Mouse (Mus musculus): ENCODE measurements around the gene Vapb.

The Vapb gene

DNA sequence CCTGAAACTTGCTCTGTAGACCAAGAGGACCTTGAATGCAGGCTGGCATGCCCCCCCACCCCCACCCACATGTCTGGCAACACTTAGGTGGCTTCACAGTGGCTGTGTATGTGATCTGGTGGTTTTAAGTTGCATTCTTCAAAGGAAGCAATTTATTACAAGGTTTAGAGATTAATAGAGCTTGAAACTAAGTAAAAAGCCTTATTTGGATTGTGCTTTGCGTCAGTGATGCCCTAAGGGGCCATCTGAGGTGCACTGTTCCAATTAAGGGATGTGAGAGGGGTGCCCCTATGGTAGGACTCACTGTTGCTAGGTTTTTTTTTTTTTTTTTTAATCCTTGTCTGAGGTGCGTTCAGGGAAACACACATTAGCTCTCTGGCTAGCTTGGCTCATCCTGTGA lies 2.9 kb upstream of the Vapb start:
- DNase-seq (ENCODE audit: low spot score in 2 of 2): no peak

- DNase-seq (ENCODE audit: low spot score in 2 of 2): no peak
These were observed 921 bp downstream of the Vapb start for GRCm38 (mm10) chr2:173738232-173738631.

DNA sequence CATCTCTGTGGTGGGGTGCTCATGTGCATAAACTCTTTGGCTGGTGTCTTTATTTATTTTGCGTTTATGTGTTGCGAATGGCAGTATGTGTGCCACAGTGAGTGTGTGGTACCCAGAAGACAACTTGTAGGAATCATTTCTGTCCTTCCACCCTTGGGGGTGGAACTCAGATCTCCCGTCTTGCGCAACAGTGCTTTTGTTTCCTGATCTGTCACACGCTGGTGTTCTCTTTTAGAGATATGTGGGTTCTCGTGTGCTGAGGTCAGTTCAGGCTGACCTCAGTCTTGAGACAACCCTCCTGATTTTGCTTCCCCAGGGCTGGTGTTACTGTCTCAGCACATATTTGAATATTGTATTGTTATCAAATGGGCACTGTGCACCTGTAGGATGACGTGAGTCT lies 1.8 kb downstream of the Vapb start:
- no peak for DNase-seq (ENCODE audit: low spot score in 2 of 2)

GRCm38 (mm10) chr2:173742090-173742489 lies 4.8 kb downstream of the Vapb start:
- no peak for DNase-seq (ENCODE audit: low spot score in 2 of 2)

- DNase-seq (ENCODE audit: low spot score in 2 of 2): no peak
These were observed 5.4 kb downstream of the Vapb start for GRCm38 (mm10) chr2:173742744-173743143.

DNA sequence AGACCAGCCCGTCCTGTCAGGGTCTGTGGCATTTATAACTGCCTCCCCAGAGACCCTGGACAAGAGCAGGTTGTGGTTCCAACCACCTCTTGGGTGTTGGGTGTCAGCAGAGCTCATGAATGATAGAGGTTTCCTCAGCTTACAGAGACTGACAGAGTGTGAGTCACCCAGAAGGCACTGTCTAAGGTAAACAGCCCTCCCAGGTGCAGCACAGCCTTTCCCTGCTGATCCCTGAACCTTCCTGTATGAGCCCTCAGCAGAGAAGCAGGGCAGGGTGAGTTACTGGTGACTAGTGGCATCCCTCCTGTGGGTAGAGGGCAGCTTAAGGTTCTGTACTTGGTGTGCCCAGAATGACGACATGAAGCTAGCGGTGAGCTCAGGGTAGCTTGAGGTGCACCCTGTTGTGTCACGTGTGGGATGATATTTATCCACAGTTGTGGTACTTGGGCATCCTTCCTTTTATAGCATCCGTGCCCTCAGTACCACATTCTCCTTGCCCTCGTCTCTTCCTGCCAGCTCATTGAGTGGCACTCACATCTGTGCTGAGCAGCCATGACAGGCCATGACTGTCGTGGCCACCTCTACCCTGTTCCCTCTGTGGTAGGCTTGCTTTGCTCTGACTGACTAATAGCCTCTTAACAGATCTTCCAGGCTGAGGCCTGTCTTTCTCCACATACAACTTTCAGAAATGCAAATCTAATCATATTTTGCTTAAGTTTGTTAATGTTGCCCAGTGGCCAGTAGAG lies 6.9 kb downstream of the Vapb start:
- DNase-seq (ENCODE audit: low spot score in 2 of 2): no peak

GRCm38 (mm10) chr2:173748961-173749659 lies 11.8 kb downstream of the Vapb start:
- no peak for DNase-seq (ENCODE audit: low spot score in 2 of 2)

- no peak for DNase-seq (ENCODE audit: low spot score in 2 of 2)
These were observed 18.3 kb downstream of the Vapb start for GRCm38 (mm10) chr2:173755433-173756144.

- DNase-seq (ENCODE audit: low spot score in 2 of 2): no peak
These were observed 20.4 kb downstream of the Vapb start for GRCm38 (mm10) chr2:173757624-173758155.

DNA sequence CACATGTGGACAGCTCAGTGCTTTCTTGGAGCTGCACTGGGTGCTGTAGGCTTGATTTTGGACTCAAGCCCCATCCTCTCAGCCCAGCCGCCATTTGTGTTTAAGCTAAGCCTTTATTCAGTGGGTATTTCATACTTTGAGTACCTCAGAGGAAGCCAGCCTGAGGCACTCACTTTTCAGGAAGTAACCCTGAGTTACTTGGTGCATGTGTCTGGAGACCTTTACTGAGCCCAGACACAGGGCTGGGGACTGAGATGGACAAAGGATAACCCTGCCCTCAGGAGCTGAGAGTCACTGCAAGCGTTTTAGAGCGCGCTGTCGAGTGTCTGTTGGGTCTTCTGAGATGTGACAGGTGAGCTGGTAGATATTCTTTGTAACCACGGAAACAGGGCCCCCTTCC lies 23.3 kb downstream of the Vapb start:
- no peak for DNase-seq (ENCODE audit: low spot score in 2 of 2)

DNA sequence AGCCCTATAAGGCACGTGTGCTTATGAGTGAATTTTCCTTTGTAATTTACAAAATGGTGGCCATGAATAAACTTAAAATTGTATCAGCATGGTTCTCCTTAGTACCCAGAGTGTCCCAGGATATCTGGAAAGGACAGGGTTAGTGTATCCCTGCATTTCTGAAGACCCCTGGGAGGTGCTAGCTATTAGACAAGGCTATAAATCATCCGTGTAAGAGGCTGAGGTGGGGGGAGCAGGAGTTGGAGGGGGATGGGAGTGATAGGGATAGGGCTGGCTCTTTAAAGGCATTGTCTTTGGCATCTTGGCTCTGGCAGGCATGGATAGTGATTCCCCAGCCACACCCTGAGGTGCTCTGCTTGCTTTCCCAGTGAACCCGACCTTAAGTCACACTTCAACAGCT lies 27.3 kb downstream of the Vapb start:
- no peak for DNase-seq (ENCODE audit: low spot score in 2 of 2)

GRCm38 (mm10) chr2:173767959-173768595 lies 30.8 kb downstream of the Vapb start:
- no peak for DNase-seq (ENCODE audit: low spot score in 2 of 2)

- DNase-seq (ENCODE audit: low spot score in 2 of 2): no peak
These were observed 31.9 kb downstream of the Vapb start for GRCm38 (mm10) chr2:173769183-173769582.

DNA sequence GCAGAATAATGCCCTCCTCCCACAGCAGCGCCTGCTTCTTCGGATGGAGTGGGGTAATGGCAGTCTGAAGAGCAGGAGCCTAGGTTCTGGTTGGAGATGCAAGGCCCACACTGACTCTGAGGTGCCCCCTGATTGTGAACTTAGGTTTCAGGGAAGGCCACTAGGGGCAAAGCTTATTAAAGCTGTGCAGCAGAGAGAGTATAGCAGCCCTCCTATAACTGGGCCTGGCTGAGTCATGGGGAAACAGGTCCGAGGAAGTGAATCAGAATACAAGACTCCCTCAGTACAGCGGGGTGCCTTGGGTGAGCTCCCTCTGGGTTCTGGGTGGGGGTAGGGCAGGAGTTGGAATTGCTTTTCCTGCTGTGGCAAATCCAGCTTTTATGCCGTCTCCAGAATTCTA lies 33.3 kb downstream of the Vapb start:
- no peak for DNase-seq (ENCODE audit: low spot score in 2 of 2)

- no peak for DNase-seq (ENCODE audit: low spot score in 2 of 2)
These were observed 34.4 kb downstream of the Vapb start for GRCm38 (mm10) chr2:173771706-173772105.

DNA sequence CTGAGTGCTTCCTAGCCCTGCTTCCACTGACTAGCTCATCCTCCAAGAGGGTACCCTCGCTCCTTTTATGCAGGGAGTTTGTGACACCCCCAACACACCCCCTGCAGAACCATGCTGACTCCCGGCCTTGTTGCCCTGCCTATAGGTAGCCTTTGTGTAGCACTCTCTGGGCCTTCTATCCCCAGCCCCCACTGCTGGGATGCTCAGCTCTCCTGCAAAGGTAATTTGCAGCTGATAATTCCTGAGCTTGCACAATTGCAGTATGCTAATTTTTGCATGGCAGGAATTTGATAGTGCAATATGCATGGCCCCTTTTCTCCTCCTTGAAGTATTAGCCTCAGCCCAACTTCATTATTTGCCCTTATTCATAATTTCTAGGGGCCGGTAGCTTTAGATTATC lies 38.2 kb downstream of the Vapb start:
- DNase-seq (ENCODE audit: low spot score in 2 of 2): no peak

GRCm38 (mm10) chr2:173776108-173776507 lies 38.8 kb downstream of the Vapb start:
- DNase-seq (ENCODE audit: low spot score in 2 of 2): no peak

GRCm38 (mm10) chr2:173780931-173781330 lies 43.6 kb downstream of the Vapb start:
- no peak for DNase-seq (ENCODE audit: low spot score in 2 of 2)

GRCm38 (mm10) chr2:173784366-173784765 lies 47.1 kb downstream of the Vapb start:
- no peak for DNase-seq (ENCODE audit: low spot score in 2 of 2)

DNA sequence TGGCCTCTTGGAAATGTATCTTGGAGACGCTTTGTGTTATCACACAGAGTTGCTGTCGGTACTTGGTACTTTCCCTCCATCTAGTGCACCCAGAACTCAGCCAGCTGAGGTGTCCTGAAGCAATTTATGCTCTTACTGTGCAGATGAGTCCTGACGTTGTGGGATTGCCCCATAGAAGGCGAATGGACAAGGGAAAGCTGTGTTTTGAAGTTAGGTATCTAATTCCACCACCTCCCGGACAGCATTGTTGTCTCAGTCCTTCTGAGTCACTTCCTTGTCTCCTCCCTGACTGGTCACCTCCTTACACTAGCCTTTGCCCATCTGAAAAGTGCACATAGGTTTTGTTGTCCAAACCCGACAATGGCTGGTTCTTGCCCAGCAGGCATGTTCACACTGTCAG lies 47.6 kb downstream of the Vapb start:
- no peak for DNase-seq (ENCODE audit: low spot score in 2 of 2)

DNA sequence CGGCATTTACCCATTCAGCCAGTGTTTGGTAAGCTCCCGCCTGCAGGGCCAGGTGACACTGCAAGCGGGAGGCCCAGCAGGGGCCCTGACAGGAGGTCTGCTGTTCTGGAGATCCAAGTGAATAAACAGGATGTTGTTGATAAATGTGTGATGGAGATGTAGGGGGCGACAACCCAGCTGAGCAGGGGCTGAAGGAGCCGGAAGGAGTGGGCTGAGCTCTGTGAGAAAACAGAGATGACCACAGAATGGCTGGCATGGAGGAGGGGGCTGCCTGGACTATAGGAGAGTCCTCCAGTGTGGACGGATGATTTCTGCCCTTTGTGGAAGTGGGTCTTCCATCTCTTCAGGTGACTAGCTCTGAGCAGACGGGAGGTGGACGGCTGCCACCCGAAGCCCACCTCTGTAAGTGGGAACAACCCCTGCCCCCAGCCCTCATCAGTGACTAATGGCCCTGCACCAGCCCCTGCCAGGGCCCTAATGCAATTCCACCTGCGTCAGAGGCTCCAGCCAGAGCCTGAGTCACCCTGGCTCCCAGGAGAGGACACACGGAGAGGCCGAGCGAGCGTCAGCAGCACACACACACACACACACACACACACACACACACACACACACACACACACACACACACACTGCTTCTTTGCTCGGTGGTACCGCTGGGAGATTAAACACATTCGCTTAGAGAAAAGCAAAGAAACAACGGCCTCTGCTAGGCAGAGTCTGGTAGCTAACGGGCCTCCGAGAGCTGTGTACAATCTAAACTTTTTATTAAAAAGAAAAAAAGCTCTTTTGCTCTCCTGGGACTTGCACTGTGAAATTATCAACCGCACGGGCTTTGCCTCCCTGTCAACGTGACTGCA lies 52.9 kb downstream of the Vapb start:
- DNase-seq (ENCODE audit: low spot score in 2 of 2): peak; percentile 58 to 66

All from heart, adult 9 months (tissue).